Mouse (Mus musculus) kidney, postnatal 36 days (tissue): ENCODE data around the gene Idh1.

Source experiments
- DNase-seq, 2 experiments: peaks; one replicate each; pipeline ENCODE4 v3.0.0; 2021 to 2022; ENCODE audit warnings: mixed read lengths in 2 of 2

Idh1 gene

DNA sequence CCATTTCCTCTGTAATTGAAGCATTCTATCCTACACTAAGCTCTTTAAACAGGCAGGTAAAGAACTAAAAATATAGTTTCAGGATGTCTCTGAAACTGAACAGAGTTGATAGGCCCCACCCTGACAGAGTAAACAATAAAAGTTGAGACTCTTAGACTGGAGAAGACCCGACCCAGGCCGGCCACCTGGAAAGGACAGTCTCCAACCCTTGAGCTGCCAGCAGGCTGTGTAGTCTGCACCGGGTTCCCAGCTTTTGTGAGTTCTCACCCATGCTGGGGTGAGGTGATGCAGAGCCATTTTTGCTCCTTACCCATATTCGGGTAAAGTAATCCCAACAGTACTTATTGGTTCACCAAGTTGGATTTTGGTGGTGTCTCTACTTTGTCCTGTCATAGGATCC lies 10.1 kb downstream of the Idh1 start:
- no peak for DNase-seq

DNA sequence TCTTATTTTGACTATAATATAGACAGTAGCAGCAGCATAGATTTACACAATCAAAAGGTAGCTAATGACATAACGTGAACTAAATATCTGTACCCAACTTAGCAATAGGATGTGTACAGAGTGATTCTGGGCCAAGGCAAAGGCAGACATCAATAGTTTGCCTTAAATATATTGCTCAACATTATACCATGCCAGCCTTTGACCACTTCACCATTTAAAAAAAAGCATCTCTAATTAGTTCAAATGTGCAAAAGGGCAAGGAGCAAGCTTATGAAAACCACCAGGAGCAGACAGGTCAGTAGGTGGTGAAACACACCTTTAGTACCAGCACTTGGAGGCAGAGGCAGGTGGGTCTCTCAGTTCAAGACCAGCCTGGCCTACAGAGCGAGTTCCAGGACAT lies 12.6 kb downstream of the Idh1 start:
- no peak for DNase-seq

- DNase-seq = no peak
These were observed 14.7 kb downstream of the Idh1 start for GRCm38 (mm10) chr1:65171579-65171978.

GRCm38 (mm10) chr1:65169947-65170346 lies 16.4 kb downstream of the Idh1 start:
- DNase-seq = no peak

DNA sequence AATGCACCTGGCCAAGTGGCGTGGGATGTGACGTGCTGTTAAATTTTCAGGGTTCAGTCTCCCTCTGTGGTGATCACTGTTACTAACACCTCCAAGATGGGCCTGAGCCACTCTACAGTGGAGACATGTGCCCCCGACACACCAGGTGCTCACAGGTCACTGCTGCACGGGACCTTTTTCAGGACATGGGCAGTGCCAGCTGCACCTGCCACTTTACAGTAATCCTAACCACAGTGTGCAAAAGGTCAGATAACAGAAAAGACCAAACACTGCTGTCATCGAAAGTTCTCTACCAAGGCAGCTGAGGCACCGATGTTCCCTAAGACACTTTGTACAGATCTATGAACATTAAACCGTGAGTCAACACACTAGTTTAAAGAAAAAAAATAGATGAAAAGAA lies 16.8 kb downstream of the Idh1 start:
- no peak for DNase-seq

DNA sequence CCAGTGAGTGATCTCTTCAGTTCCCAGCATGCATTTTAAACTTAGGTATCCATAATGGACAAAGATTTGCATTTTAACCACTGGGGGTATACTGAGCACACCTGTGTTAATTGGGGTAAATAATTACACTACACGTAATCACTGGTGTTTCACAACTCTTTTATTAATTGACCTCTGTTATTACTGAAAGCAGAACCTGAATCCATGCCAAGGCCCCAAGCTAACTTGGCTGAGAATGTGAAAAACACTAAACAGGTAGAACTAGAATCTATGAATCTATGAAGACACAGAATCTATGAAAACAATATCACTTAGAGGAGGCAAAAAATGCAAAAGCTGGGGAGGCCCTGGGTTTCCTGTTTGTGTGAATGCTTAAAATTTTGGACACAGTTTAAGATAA lies 18.8 kb downstream of the Idh1 start:
- DNase-seq = peak; percentile 58 to 60

DNA sequence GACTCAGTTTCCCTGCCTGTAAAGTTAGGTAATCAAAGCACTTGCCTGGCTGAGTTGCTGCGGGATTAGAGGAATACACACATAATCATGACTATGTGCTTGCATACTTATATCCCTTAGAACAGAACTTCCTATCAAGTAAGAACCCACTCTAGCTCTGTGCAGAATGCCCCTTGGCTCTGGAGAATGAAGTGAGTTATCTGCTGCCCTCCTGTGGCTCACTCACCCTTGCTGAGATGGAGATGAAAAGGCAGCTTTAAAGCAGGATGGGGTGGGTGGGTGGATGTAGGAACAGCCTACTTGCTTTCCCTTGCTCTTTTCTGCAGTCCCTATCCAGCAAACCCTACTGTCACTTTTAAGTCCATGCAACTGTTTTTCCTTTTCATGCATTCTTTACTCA lies 24.1 kb downstream of the Idh1 start:
- no peak for DNase-seq

DNA sequence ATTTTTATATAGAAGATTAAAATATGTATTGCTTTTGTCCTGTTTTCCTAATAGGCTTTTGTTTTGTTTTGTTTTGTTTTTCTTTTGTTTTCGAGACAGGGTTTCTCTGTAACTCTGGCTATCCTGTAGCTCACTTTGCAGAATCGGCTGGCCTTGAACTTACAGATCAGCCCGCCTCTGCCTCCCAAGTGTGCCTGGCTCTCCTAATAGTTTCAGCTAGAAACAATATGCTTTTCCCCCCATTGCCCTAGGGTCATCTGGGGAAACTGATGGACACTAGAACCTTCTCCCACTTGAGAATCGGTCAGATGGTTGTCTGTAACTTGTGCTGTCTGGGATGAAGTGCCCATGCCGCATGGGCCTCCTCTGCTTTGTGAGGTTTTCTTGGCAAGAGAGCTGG lies 30.2 kb downstream of the Idh1 start:
- no peak for DNase-seq

DNA sequence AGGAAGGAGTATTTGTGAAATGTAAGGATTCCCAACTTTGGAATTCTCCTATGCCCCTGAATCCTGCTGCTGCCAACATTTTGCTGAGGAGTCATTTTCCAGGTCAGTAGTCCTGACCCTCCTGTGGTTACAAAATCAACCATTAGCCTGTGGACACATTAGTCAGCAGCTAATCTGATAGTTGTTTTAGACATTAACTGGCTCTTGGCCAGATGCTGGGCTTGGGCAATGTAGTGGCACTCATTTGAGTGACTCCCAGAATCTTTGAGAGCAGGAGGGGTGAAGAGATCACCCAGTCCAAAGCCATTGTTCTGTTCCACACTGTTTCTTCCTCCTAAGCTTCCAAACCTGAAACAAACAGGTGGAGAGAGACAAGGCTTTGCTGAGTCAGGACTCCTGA lies 31.5 kb downstream of the Idh1 start:
- peak; percentile 87 to 93 for DNase-seq

GRCm38 (mm10) chr1:65147971-65148370 lies 38.3 kb downstream of the Idh1 start:
- DNase-seq = no peak

DNA sequence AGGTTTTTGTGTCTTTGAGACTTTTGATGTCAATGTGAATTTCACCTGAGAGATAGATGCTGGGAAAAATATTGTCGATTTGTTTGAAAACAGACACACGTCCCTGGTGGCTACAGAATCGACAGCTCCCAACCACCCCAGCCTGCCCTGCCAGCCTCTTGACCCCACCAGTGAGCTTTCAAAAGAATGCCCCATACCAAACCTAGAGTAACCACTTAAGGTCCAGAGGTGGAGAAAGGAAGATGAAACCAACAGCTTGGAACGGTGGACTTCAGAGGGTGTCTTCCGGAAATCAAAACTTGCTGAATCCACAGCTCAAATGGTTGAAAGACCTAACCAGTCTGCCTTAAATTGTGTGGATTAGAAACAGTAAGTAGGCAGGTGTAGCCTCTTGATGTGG lies 39.0 kb downstream of the Idh1 start:
- DNase-seq = peak; percentile 44

DNA sequence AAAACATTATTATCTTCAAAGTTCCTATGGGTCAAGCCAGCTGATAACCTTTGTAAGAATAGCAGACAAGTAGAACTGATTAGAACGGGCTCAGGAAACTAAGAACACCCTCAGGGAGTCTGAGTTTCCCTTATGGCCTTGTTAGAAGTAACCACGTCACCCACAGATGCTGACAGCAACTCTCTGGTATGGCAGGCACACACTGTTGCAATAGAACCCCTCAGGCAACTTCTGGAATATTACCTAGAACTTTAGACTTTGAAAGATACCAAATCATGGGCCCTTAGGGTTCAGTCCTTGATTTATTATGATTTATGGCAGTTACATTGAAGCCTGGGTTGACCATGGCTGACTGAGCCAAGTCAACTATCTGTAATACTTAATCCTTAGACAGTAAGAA lies 39.7 kb downstream of the Idh1 start:
- DNase-seq = no peak

GRCm38 (mm10) chr1:65144783-65145182 lies 41.5 kb downstream of the Idh1 start:
- peak in 1 of 2 experiments; percentile 40 for DNase-seq

DNA sequence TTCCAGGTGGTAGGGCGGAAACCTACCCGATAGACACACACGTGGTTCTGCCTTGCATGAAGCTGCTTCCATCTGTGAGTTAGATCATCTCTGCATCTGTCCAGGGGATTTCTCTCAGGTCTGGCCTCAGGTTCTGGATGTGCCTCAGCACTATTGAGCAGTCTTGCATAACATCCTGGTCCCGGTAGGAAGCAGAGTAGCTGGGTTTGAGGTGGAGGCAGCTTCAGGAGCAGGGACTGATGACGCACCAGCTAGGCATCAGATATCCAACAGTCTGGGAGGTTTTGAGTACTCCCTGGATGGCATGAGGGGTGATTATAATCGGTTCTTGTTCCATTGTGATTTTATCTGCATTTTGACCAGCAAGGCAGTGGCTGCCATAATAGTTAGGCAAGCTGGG lies 48.7 kb downstream of the Idh1 start:
- no peak for DNase-seq

DNA sequence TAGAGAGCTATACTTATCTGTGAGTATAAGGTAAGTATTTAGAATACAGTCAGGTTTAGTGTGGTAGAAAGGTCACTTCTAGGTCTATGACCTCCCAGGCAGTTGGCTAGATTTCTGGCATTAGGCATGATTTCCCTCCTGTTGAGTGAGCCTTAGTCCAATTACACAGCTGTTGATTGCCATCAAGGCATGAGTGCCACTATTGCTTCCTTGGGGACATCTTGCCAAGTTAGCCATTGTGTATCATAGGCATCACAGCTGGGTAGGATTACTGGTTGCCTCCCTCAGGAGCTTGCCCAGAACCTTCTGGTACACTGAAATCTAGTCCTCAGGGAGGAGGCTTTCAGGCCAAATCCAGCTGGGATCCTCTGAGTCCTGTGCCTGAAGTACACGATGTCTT lies 53.5 kb downstream of the Idh1 start:
- no peak for DNase-seq

DNA sequence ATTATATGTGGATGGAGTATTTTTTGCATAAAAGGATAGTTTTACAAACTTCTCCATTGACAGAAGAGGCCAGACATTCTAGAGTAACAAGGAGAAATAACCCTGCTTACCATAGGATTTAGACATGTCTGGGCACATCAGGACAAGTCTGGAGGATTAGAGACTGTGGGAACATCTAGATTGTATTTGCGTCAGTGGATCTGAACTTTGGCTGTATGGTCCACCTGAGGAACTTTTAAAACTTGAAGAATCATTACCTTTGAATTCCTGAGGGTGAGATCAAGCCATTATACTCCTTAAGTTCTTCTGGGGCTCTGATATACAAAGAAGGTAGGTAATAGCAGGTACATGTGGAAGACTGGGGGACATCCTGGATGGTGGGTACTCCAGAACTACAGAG lies 54.6 kb downstream of the Idh1 start:
- peak in 1 of 2 experiments; percentile 41 for DNase-seq

DNA sequence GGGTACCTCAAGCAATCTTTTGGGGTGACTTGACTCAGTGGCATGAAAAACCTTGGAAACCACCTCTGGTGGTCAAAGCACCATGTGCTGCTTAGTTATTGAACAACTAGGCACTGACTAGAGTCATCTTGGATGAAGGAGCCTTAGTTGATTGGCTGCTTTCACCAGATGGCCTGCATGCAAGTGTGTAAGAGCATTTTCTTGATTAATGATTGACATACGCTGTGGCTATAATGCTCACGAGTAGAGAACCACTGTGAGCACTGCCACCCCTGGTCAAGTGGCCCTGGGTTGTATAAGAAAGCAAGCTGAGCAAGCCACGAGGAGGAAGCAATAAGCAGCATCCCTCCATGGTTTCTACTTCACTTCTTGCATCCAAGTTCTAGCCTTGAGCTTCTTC lies 56.1 kb downstream of the Idh1 start:
- peak; percentile 31 to 73 for DNase-seq

DNA sequence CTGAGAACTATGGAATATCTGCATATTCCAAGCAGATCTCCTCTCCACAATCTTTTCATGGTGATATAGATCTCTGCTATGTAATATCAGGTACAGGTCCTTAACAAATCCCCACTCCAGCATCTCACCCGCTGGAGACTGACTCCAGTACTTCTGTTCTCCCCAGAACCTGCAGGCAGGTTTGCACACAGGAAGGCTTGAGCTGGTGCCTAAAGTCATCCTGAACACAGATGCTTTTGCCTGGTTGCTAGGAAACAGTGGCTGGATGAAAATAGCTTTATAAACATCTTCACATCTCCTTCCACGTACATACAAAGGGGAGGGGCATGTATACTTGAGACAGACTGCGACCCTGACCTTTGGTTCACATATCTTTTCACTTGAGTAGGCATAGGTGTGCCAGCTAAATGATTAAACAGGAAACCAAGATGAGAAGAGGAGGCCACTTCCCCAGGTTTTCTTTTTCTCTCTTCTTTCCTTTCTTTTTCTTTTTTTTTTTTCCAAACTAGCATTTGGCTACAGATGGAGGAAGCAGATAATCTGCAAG lies 56.6 kb downstream of the Idh1 start:
- peak in 1 of 2 experiments; percentile 39 for DNase-seq

DNA sequence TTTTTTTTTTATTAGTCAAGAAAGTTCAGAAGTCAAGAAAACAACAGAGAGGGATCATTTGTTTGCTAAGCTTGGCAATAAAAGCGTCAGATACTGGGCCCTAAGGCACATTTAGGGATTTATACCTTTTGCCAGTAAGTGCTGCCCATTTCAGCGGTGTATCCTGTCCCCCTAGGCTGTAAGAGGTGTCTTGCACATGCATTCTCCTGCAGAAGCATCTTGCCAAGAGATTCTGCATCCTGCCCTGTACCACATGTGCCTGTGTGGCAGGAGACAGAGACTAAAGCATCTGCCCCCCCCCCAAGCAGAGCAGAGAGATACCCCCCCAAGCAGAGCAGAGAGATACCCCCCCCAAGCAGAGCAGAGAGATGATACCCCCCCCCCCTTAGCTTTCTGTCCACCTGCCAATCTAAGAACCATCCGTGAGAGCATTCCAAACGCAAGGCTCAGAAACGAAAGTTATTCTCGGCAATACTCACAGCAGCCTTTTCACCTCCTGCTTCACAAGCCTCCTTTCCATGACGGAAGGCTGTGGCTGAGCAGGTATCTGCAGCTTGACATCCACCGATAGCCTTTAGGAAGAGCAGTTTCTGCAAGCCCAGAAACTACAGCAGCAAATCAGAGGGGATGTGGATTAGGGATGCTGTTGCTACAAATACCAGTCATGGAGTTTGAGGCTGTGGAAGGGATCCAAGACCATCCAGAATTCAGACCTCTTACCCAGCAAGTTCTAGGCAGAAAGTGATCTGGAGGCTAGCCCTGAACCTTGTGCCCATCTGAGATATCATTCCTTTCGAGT lies 63.5 kb downstream of the Idh1 start, which contains the start of gene D630023F18Rik:
TSS of gene D630023F18Rik (minus strand) at position 641 of the 799 bp plus-strand sequence.
- no peak for DNase-seq

DNA sequence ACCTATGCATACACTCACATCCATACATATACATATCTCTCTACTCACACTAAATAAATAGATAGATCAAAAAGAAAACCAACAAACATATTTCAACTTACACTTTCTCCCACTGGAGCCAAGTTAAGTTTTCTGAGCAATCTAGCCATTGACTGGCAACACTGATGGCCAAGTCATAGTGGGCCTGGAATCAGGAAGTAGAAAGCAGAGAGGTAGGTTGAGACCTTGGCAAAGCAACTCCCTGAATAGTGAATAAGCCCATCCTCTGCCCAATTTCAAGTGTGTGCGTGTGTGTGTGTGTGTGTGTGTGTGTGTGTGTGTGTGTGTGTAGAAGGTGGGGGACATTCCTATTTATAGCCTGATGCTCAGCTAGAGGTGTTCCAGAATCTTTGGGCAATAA lies 66.9 kb downstream of the Idh1 start, which contains the start of gene Gm28845:
TSS of gene Gm28845 (minus strand) at position 121 of the 400 bp plus-strand sequence.
- no peak for DNase-seq

DNA sequence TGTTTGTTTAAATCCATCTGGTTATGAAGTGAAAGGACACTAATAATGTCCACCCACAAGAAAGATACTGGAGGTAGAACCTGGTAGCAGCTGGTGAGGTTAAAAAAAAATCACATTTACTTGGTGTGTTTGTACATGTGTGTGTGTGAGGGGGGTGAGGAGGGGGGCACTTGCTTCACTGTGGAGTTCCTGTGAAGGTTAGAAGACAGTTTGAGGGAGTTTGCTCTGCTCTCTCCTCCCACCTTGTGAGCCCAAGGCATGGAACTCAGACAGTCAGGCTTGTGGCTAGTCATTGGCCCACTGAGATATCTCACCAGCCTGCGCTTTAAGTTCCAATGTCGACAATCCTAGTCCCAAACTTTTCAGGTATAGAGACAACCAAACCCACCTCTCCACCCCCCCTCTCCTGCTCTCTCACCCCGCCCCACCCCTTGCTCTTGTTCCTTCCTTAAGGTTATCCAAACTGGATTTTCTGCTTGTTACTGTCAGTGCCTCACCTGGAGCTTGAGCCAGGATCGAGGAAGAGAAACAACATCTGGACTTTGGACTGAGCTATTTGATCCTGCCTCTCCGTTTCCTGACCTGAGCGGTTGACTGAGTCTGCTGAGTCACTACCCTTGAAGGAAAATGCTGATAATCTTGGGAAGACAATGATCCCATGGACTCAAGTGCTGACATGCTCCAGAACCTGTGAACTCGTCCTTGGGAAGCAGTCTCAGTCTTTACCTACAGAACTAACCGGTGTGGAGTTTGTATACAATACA lies 68.0 kb downstream of the Idh1 start:
- peak; percentile 65 to 89 for DNase-seq

- peak in 1 of 2 experiments; percentile 54 for DNase-seq
These were observed 72.6 kb downstream of the Idh1 start for GRCm38 (mm10) chr1:65113536-65114172.

- peak; percentile 34 to 43 for DNase-seq
These were observed 73.5 kb downstream of the Idh1 start for GRCm38 (mm10) chr1:65112807-65113196.
